Mouse (Mus musculus) E14TG2a.4 (cell line): ENCODE data around the gene Ica1.

Experiments used
- CTCF ChIP-seq: conservative IDR thresholded peaks from 2 replicates; pipeline ENCODE4 v1.5.1; 2014; ENCODE audit warnings: low read length
- NANOG ChIP-seq: IDR thresholded peaks from 2 replicates; pipeline ENCODE4 v1.6.1; 2014; ENCODE audit warnings: borderline replicate concordance, low read length, mixed read lengths
- POU5F1 ChIP-seq: IDR thresholded peaks from 2 replicates; pipeline ENCODE4 v1.6.1; 2014; ENCODE audit warnings: low read length, borderline replicate concordance

GRCm38 (mm10) chr6:8755760-8756276, 22.5 kb downstream of the Ica1 start:
- no peak for TF ChIP-seq CTCF
- TF ChIP-seq POU5F1 = no peak
- TF ChIP-seq NANOG = no peak
